Mouse (Mus musculus): ENCODE measurements around the gene Tmem184c. TPM values are rescaled to one million over a fixed set of nuclear protein-coding genes. Genes with fewer than 3 reads are reported as not detected.

The Tmem184c gene
- polyA plus RNA-seq, 2 experiments from 2014 or later: 15.6 to 24.6 TPM

Other genes with a start within 250 kb of the Tmem184c start
- 1 to 10 TPM; 2.1 to 2.9 TPM for gene Arhgap10, start 92.7 kb downstream of the Tmem184c start, polyA plus RNA-seq (2017; shearing (Covaris generic))
- 10 to 100 TPM; 11.5 to 15.7 TPM for gene Prmt9, start 61.3 kb downstream of the Tmem184c start, polyA plus RNA-seq (2017; shearing (Covaris generic))
- gene Ednra, start 113.8 kb upstream of the Tmem184c start, polyA plus RNA-seq (2017; shearing (Covaris generic)): not detected